ENCODE assay signal across 19 mouse cellular contexts in the genomic region with DNA sequence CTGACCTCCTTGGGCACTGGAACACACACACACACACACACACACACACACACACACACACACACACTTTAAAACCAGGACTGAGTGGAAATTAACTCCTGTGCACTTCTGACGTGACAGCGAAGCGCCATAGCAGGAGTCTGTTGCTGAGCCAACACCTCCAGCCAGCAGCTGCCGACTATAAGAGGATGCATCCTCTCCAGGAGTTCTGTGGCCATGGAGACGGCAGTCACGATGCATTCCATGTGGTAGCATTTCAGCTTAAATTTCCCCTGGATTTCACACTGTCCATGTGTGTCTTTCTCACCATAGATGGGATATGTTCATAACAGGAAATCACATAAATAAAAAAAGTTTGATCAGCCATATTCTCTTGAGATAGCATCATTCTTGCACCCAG. TPM values are rescaled to one million over a fixed set of nuclear protein-coding genes. Genes with fewer than 3 reads are reported as not detected.
DNase-seq lines count a peak whose midpoint lies in the region; TF ChIP-seq lines count a peak whose summit lies in the region.
"Had no signal": no experiment of that assay in that cellular context is flagged by ENCODE, and none has a peak within 500 bp of the region (broad histone marks: within the 10 kb centered on the region; RNA-seq: fewer than 3 reads in every experiment).

No protein-coding gene starts in this region.

- H3K4me3 ChIP-seq in gastrocnemius, adult 2 months: no peak overlapping the region
- H3K4me3 ChIP-seq: erythroblast, embryonic 14.5 days; heart, embryonic 12.5 days; hindbrain, embryonic 15.5 days; neural tube, embryonic 13.5 days had no signal

- intact Hi-C loops in left cerebral cortex, postnatal 36 days (cut with DNase I): loop anchor here (5.0 kb wide), 2 partner anchors 35 to 80 kb away; no protein-coding TSS in a partner anchor
- intact Hi-C loops in gastrocnemius, adult 2 months (cut with DNase I): no loop called here

- TF ChIP-seq CTCF in gastrocnemius, adult 2 months (IDR thresholded peaks at IDR 0.05): no peak

- no peak overlapping the region for H3K27ac ChIP-seq in gastrocnemius, adult 2 months
- H3K27ac ChIP-seq: hindbrain, embryonic 15.5 days; neural tube, embryonic 13.5 days had no signal

- DNase-seq in layer of hippocampus, adult 9-11 months: peak; percentile 33
- DNase-seq in layer of hippocampus, postnatal 25 days (ENCODE audit: extremely low spot score in 1 of 2, low spot score in 1 of 2): no peak
- peak; percentile 55 to 81 for DNase-seq in frontal cortex, postnatal 36 days (ENCODE audit: low spot score in 2 of 2)
- DNase-seq in left cerebral cortex, postnatal 36 days (ENCODE audit: low spot score in 2 of 2): peak; percentile 69 to 75
- DNase-seq in telencephalon, adult 2 months (ENCODE audit: low read depth, low spot score): peak; percentile 89
- DNase-seq in adrenal gland, adult 2 months: no peak
- DNase-seq in gastrocnemius, adult 2 months: no peak
- DNase-seq: cerebellum, postnatal 14 days; kidney, adult 11 months; kidney, postnatal 14 days; layer of hippocampus, postnatal 36 days; liver; liver, postnatal 0 days had no signal

RNA-seq across cellular contexts. Expression of a gene that starts 30.1 kb away (rescaled TPM):
- 1 to 10 TPM; 4.5 to 5.1 TPM for total RNA-seq in layer of hippocampus, postnatal 25 days (2021)
- total RNA-seq in left cerebral cortex, postnatal 36 days (2021): 10 to 100 TPM; 21.0 to 23.1 TPM
- total RNA-seq in adrenal gland, adult 2 months (2021): 1 to 10 TPM; 1.2 to 1.7 TPM
- polyA plus RNA-seq in adrenal gland, adult 2 months (2012; rRNA removed): 0.63 and 0.80 TPM in 2 replicates
- total RNA-seq in gastrocnemius, adult 2 months (2021): under 1 TPM; 0.36 to 0.67 TPM
- polyA plus RNA-seq: activated CD4-positive, CD25-positive, alpha-beta regulatory T cell, adult 4 months; heart, embryonic 12.5 days; liver, postnatal 0 days; Patski had no signal

Comparison
In these comparisons a context has a peak if more than half of its experiments do, and no peak if none do; other contexts are left out.
1. DNase-seq: peak in layer of hippocampus, adult 9-11 months (single experiment), frontal cortex, postnatal 36 days (2 of 2), left cerebral cortex, postnatal 36 days (2 of 2) and telencephalon, adult 2 months (single experiment); none in layer of hippocampus, postnatal 25 days (0 of 2), adrenal gland, adult 2 months (single experiment) and gastrocnemius, adult 2 months (single experiment).